Mouse (Mus musculus) liver, embryonic 16.5 days (tissue): ENCODE results near the gene Fam178b. TPM values are rescaled to one million over a fixed set of nuclear protein-coding genes. Genes with fewer than 3 reads are reported as not detected.

Source experiments
- ATAC-seq: fragments of 200-750 bp; cut with Nextera tagmentation; 2 replicates; pipeline ENCODE4 v1.8.0; 2017; ENCODE audit warnings: low read depth, mild to moderate bottlenecking, moderate number of reproducible peaks, moderate library complexity
- H3K27ac ChIP-seq: fragments of 300-500 bp; sonication (generic); 2 replicates; pipeline ENCODE4 v1.5.1; 2014; ENCODE audit warnings: mild to moderate bottlenecking, low read length
- H3K27me3 ChIP-seq: fragments of 300-500 bp; sonication (generic); 2 replicates; pipeline ENCODE4 v1.6.1; 2014; ENCODE audit warnings: low read depth, low read length, mixed read lengths; ENCODE audit not compliant: control insufficient read depth, insufficient read depth
- H3K36me3 ChIP-seq: fragments of 300-500 bp; sonication (generic); 2 replicates; pipeline ENCODE4 v1.6.1; 2014; ENCODE audit warnings: mild to moderate bottlenecking; ENCODE audit not compliant: control insufficient read depth, insufficient read depth
- H3K4me1 ChIP-seq: fragments of 300-500 bp; sonication (generic); 2 replicates; pipeline ENCODE4 v1.6.1; 2014; ENCODE audit warnings: low read depth, low read length, mixed read lengths; ENCODE audit not compliant: control insufficient read depth
- H3K4me2 ChIP-seq: fragments of 300-500 bp; sonication (generic); 2 replicates; pipeline ENCODE4 v1.6.1; 2014; ENCODE audit warnings: low read depth, low read length, mixed read lengths
- H3K4me3 ChIP-seq: fragments of 300-500 bp; sonication (generic); 2 replicates; pipeline ENCODE4 v1.5.1; 2014; ENCODE audit warnings: low read depth, mild to moderate bottlenecking, low read length
- H3K9ac ChIP-seq: fragments of 300-500 bp; sonication (generic); 2 replicates; pipeline ENCODE4 v1.6.1; 2014; ENCODE audit warnings: low read depth, low read length
- H3K9me3 ChIP-seq: fragments of 300-500 bp; sonication (generic); replicated peaks from 2 replicates; pipeline ENCODE4 v1.6.1; 2016; ENCODE audit warnings: low read length; ENCODE audit not compliant: control insufficient read depth
- WGBS: fragments of 180-500 bp; shearing (Covaris S2); extraction: QIAGEN DNeasy Blood & Tissue Kit; methylation state at CpG from one replicate; pipeline ENCODE4 v1.1.7; 2014; ENCODE audit not compliant: insufficient replicate concordance; 5-methylcytosine and 5-hydroxymethylcytosine counted together
- polyA plus RNA-seq: library from polyadenylated mRNA; unstranded; fragments of >200 nt; fragmentation: Nextera tagmentation; extraction: Ambion mirVana; gene quantifications from 2 replicates; pipeline ENCODE4 v1.2.1, GENCODE M21; 2015

Gene Fam178b
- polyA plus RNA-seq, 1 experiment from 2014 or later = 0.14 TPM

- peak overlapping the region; percentile 69; the same call in 1 of the 2 replicates for H3K27ac ChIP-seq
Observed at GRCm38 (mm10) chr1:36708626-36709025, 25.6 kb upstream of the Fam178b start.

DNA sequence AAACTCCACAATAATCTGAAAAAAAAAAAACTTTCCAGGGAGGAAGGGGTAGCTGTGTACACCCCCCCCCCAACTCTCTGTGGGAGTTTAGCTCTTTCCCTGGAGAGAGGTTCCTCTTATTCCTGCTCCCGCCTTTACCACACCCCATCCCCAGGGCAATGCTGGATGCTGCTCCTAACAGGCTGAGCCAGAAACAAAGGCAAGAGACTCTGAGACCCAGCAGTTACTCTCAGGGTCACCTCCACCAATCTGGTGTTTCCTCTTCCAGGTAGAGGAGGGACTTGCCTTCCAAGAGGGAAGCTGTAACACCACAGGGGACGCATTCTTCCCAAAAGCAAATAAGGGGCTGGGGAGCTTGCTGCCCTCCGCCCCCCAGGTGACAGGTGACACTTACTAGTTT is 24.8 kb upstream of the Fam178b start:
- no peaks in the 10 kb centered on the region for H3K27me3 ChIP-seq
- no peak for ATAC-seq
- H3K4me2 ChIP-seq = no peak overlapping the region
- no peak overlapping the region for H3K27ac ChIP-seq
- H3K4me1 ChIP-seq = peaks cover 15% of the 10 kb centered on the region
- no peak overlapping the region for H3K9ac ChIP-seq
- H3K9me3 ChIP-seq = no peaks in the 10 kb centered on the region
- peaks cover 14% of the 10 kb centered on the region for H3K36me3 ChIP-seq
- 73% methylated on average over 3 of the region's 3 CpGs for WGBS
- H3K4me3 ChIP-seq = no peak overlapping the region

More at GRCm38 (mm10) chr1:36708626-36709025, 25.6 kb upstream of the Fam178b start:
- ATAC-seq = no peak
- peaks cover 14% of the 10 kb centered on the region for H3K36me3 ChIP-seq
- no peaks in the 10 kb centered on the region for H3K27me3 ChIP-seq
- H3K9me3 ChIP-seq = no peaks in the 10 kb centered on the region
- H3K4me1 ChIP-seq = peaks cover 15% of the 10 kb centered on the region
- WGBS = 69% methylated on average over 1 of the region's 1 CpGs
- peak overlapping the region; percentile 88 for H3K9ac ChIP-seq
- peak overlapping the region; percentile 82 for H3K4me3 ChIP-seq
- peak overlapping the region; percentile 79 for H3K4me2 ChIP-seq

GRCm38 (mm10) chr1:36707166-36707565 is 24.2 kb upstream of the Fam178b start:
- H3K9ac ChIP-seq = no peak overlapping the region
- 61% methylated on average over 2 of the region's 2 CpGs for WGBS

DNA sequence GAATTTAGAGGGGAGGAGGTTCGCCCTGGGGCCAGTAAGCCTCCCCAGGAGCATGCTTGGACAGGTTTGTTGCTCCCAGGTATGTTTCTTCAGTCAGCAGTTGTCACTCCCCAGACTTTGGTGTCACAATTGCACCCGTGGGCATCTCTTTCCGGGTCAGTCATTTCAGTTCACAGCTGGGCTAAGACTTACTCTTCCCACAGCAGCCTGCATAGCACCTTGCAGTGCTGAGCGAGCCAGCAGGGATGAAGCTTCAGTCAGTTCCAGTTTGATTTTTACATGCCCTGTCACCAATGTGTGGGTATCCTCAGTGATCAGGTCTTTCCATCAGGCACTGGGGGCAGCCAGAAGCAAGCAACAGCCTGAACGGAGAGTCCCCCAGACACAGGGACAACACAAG is 14.0 kb upstream of the Fam178b start:
- peaks cover 35% of the 10 kb centered on the region for H3K36me3 ChIP-seq
- H3K9ac ChIP-seq = no peak overlapping the region
- no peak overlapping the region for H3K4me2 ChIP-seq
- 65% methylated on average over 5 of the region's 5 CpGs for WGBS
- H3K27ac ChIP-seq = no peak overlapping the region
- H3K27me3 ChIP-seq = no peaks in the 10 kb centered on the region
- no peaks in the 10 kb centered on the region for H3K9me3 ChIP-seq
- no peak overlapping the region for H3K4me3 ChIP-seq
- no peak for ATAC-seq
- H3K4me1 ChIP-seq = peaks cover 10% of the 10 kb centered on the region

More at GRCm38 (mm10) chr1:36707166-36707565, 24.2 kb upstream of the Fam178b start:
- Histone ChIP-seq H3K4me3 (no peak overlapping the region), H3K27me3 (no peaks in the 10 kb centered on the region), H3K27ac (no peak overlapping the region), H3K4me2 (no peak overlapping the region), H3K36me3 (peaks cover 16% of the 10 kb centered on the region), H3K4me1 (peaks cover 15% of the 10 kb centered on the region), H3K9me3 (no peaks in the 10 kb centered on the region)
- ATAC-seq = no peak

DNA sequence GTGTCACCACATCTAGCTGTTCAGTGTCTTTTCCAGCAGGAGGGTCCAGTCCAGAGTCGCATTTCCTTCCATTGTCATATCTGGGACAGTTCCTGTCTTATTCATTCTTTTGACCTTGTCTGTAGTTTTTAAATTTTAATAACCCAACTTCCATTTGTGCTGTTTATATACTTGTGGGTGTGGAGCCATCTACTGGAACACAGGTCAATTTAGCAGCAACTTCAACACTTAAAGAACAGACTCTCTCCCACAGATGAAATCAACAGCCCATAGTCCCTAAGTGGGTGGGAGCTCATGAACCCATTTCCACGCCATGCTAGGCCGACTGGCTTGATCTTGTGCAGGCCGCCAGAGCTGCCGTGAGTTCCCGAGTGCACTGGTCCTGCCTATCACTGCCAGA is 13.4 kb upstream of the Fam178b start:
- 70% methylated on average over 6 of the region's 6 CpGs for WGBS
- Histone ChIP-seq H3K36me3 (peaks cover 31% of the 10 kb centered on the region), H3K27ac (no peak overlapping the region), H3K4me2 (no peak overlapping the region), H3K4me3 (no peak overlapping the region), H3K27me3 (no peaks in the 10 kb centered on the region), H3K9me3 (no peaks in the 10 kb centered on the region), H3K9ac (no peak overlapping the region), H3K4me1 (peaks cover 10% of the 10 kb centered on the region)
- ATAC-seq = no peak

GRCm38 (mm10) chr1:36694871-36695270 is 11.9 kb upstream of the Fam178b start:
- no peak overlapping the region for H3K4me2 ChIP-seq
- H3K9ac ChIP-seq = no peak overlapping the region
- H3K4me3 ChIP-seq = no peak overlapping the region
- no peaks in the 10 kb centered on the region for H3K27me3 ChIP-seq
- peaks cover 20% of the 10 kb centered on the region for H3K36me3 ChIP-seq
- 72% methylated on average over 6 of the region's 6 CpGs for WGBS
- H3K4me1 ChIP-seq = peaks cover 16% of the 10 kb centered on the region
- no peak for ATAC-seq
- H3K9me3 ChIP-seq = no peaks in the 10 kb centered on the region
- H3K27ac ChIP-seq = no peak overlapping the region

- WGBS = under 1% methylated on average over 66 of the region's 68 CpGs
- peak; percentile 97 for ATAC-seq
- Histone ChIP-seq H3K9ac (peak within 1 kb of the TSS; percentile 85), H3K27me3 (no peaks in the 10 kb centered on the region), H3K27ac (peak within 1 kb of the TSS; percentile 72), H3K4me2 (peak within 1 kb of the TSS; percentile 95), H3K9me3 (no peaks in the 10 kb centered on the region), H3K4me1 (peaks cover 16% of the 10 kb centered on the region), H3K36me3 (peaks cover 16% of the 10 kb centered on the region), H3K4me3 (peak within 1 kb of the TSS; percentile 84)
Observed at GRCm38 (mm10) chr1:36691271-36692155, 8.5 kb upstream of the Fam178b start, which contains the start of gene Cox5b. TSS of gene Cox5b (plus strand) at chr1:36691449.

DNA sequence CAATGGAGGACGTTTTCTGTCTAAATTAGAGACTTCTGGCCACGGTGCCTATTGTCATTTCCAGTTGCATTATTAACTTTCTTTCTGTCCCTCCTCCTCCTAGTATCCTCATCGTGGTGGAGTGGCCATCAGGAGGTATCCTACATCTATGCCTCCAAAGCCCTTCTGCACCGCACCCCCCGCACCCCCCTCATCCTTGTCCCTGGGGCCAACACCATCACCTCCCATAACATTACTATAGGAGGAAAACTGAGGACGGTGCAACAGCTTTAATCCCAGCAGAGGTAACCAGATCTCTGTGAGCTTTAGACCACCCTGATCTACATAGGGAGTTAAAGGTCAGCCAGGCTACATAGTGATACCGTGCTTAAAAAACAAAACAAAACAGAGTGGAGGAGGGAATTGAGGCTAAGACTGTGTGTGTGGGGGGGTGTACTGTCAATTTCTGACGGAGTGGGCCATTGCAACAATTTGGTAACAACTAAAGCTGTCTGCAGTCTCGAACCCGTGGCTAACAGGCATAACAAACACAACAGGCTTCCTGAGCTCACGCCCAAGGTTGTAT is 7.8 kb upstream of the Fam178b start:
- H3K36me3 ChIP-seq = peaks cover 16% of the 10 kb centered on the region
- peak overlapping the region; percentile 60 for H3K9ac ChIP-seq
- no peak for ATAC-seq
- no peaks in the 10 kb centered on the region for H3K9me3 ChIP-seq
- 56% methylated on average over 11 of the region's 11 CpGs for WGBS
- peak overlapping the region; percentile 84 for H3K4me3 ChIP-seq
- peak overlapping the region; percentile 72 for H3K27ac ChIP-seq
- no peaks in the 10 kb centered on the region for H3K27me3 ChIP-seq
- peak overlapping the region; percentile 73 for H3K4me2 ChIP-seq
- peaks cover 16% of the 10 kb centered on the region for H3K4me1 ChIP-seq
